Mouse (Mus musculus) heart, postnatal 0 days (tissue): ENCODE data around the gene Sbno2. TPM values are rescaled to one million over a fixed set of nuclear protein-coding genes. Genes with fewer than 3 reads are reported as not detected.

Experiments
- ATAC-seq: fragments of 200-750 bp; cut with Nextera tagmentation; 2 replicates; pipeline ENCODE4 v1.8.0; 2017; ENCODE audit warnings: low read depth, moderate number of reproducible peaks, moderate library complexity; ENCODE audit not compliant: insufficient read depth
- DNase-seq: peaks from one replicate; pipeline ENCODE4 v3.0.0-alpha.2; 2016; ENCODE audit warnings: low spot score
- H3K27ac ChIP-seq: fragments of 300-500 bp; sonication (generic); 2 replicates; pipeline ENCODE4 v1.5.1; 2014; ENCODE audit warnings: low read depth, mild to moderate bottlenecking
- H3K27me3 ChIP-seq: fragments of 300-500 bp; sonication (generic); 2 replicates; pipeline ENCODE4 v1.6.1; 2014; ENCODE audit warnings: low read length, mixed read lengths; ENCODE audit not compliant: control insufficient read depth, insufficient read depth
- H3K36me3 ChIP-seq: fragments of 300-500 bp; sonication (generic); replicated peaks from 2 replicates; pipeline ENCODE4 v1.6.1; 2014; ENCODE audit warnings: low read length, mixed read lengths; ENCODE audit not compliant: control insufficient read depth, insufficient read depth
- H3K4me1 ChIP-seq: fragments of 300-500 bp; sonication (generic); 2 replicates; pipeline ENCODE4 v1.6.1; 2014; ENCODE audit warnings: antibody characterized with exemption; ENCODE audit not compliant: control insufficient read depth, insufficient read depth
- H3K4me2 ChIP-seq: fragments of 300-500 bp; sonication (generic); 2 replicates; pipeline ENCODE4 v1.6.1; 2014; ENCODE audit warnings: low read depth, mild to moderate bottlenecking, low read length, moderate library complexity
- H3K4me3 ChIP-seq: fragments of 300-500 bp; sonication (generic); 2 replicates; pipeline ENCODE4 v1.5.1; 2014; ENCODE audit warnings: low read depth, low read length
- H3K9ac ChIP-seq: fragments of 300-500 bp; sonication (generic); replicated peaks from 2 replicates; pipeline ENCODE4 v1.6.1; 2014; ENCODE audit warnings: low read depth, low read length, mixed read lengths
- H3K9me3 ChIP-seq: fragments of 300-500 bp; sonication (generic); replicated peaks from 2 replicates; pipeline ENCODE4 v1.6.1; 2016; ENCODE audit warnings: low read length; ENCODE audit not compliant: control insufficient read depth
- CTCF ChIP-seq: IDR thresholded peaks from 2 replicates; pipeline ENCODE4 v1.5.1; 2016; ENCODE audit warnings: antibody characterized with exemption, control low read depth, low read depth
- EP300 ChIP-seq: IDR thresholded peaks from 2 replicates; pipeline ENCODE4 v1.6.1; 2016; ENCODE audit warnings: antibody characterized with exemption, low read depth
- WGBS: fragments of 180-500 bp; shearing (Covaris S2); extraction: QIAGEN DNeasy Blood & Tissue Kit; methylation state at CpG from one replicate; pipeline ENCODE4 v1.1.7; 2014; 5-methylcytosine and 5-hydroxymethylcytosine counted together
- polyA plus RNA-seq: library from polyadenylated mRNA; unstranded; fragments of >200 nt; fragmentation: Nextera tagmentation; extraction: Ambion mirVana; gene quantifications from 2 replicates; pipeline ENCODE4 v1.2.1, GENCODE M21; 2015
- total RNA-seq: library from RNA; depleted of rRNA; stranded (reverse); fragments of >200 nt; gene quantifications from 2 replicates; pipeline ENCODE4 v1.2.3, GENCODE M21; 2014; ENCODE audit warnings: low replicate concordance

The Sbno2 gene
- total and polyA plus RNA-seq, 2 experiments from 2014 or later = 6.3 to 21.1 TPM

DNA sequence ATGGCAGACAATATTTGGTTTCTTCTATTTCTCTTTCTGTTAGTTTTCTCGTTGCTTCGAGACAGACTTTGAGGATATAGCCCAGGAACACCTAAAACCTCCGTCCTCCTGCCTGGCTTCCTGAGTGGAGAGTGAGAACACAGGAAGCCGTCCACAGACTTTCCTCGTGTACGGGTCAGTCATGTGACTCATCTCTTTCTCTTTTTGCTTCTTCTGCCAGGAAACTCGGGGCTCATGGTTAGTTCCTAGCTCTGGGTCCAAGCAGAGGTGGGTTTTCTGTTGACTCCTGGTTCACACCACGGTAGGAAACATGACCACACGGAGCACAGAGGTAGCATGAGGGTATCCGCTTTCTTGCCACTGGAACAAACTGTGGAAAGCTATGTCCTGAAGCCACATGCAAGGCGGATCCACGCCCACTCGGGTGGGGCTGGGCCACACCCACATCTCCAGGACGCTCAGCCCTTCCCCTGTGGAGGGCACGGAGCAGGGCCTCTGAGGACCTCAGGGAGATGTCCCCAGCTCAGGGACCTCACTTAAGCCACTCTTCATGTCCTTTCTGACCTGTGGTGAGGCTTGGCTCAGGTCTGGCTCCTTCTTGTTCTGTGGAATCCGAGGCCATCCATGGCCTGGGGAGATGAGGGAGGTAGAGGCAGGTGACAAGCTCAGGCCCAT, 24.8 kb downstream of the Sbno2 start:
- ATAC-seq (no peak), DNase-seq (no peak)
- H3K27me3 ChIP-seq = no peaks in the 10 kb centered on the region
- peaks cover 37% of the 10 kb centered on the region for H3K36me3 ChIP-seq
- H3K9ac ChIP-seq = no peak overlapping the region
- 67% methylated on average over 16 of the region's 16 CpGs for WGBS
- no peak overlapping the region for H3K4me3 ChIP-seq
- no peaks in the 10 kb centered on the region for H3K9me3 ChIP-seq
- H3K4me1 ChIP-seq = peaks cover 17% of the 10 kb centered on the region
- H3K4me2 ChIP-seq = no peak overlapping the region
- TF ChIP-seq CTCF = no peak
- TF ChIP-seq EP300 = no peak
- H3K27ac ChIP-seq = no peak overlapping the region

DNA sequence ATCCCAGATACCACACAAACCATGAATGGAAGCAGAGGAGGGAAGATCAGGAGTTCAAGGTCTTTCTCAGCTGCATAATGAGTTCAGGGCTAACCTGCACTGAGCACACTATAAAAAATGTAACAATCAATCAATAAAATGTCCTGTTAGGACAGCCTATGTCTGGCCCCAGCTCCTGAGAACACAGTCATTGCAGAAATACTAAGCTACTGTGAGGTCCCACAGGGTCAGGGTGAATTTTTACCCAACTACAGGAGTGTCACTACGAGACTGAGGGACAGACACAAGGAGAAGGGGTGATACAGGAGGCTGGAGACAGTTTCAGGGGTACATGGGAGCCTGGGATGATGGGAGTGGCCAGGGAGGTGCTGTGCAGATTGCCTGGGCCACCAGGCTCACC, 27.0 kb downstream of the Sbno2 start:
- Histone ChIP-seq H3K9ac (no peak overlapping the region), H3K4me3 (no peak overlapping the region), H3K9me3 (no peaks in the 10 kb centered on the region), H3K27me3 (no peaks in the 10 kb centered on the region), H3K36me3 (peaks cover 37% of the 10 kb centered on the region), H3K4me2 (no peak overlapping the region), H3K27ac (no peak overlapping the region), H3K4me1 (peaks cover 12% of the 10 kb centered on the region)
- WGBS = 85% methylated on average over 1 of the region's 1 CpGs
- TF ChIP-seq CTCF (no peak), EP300 (no peak)
- no peak for ATAC-seq
- DNase-seq = no peak

DNA sequence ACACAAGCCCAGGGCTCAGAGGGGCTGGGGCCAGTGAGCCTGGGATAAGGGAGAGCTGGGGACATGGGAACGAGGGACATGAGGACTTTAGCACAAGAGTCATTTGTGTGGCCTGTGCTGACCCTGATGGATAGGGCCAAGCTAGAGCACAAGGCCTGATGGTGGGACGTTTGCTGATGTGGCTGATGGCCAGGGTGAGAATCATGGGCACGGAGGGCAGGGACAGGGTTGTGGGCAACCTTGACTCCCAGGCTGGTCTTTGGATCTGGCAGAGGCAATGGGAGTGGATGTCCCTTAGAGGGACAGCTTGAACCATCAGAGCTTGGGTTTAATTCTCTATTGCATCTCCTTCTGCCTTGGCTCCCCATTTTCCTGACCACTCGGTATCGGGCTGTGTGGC, 28.1 kb downstream of the Sbno2 start:
- no peak for TF ChIP-seq CTCF
- no peak for TF ChIP-seq EP300
- 90% methylated on average over 5 of the region's 5 CpGs for WGBS

DNA sequence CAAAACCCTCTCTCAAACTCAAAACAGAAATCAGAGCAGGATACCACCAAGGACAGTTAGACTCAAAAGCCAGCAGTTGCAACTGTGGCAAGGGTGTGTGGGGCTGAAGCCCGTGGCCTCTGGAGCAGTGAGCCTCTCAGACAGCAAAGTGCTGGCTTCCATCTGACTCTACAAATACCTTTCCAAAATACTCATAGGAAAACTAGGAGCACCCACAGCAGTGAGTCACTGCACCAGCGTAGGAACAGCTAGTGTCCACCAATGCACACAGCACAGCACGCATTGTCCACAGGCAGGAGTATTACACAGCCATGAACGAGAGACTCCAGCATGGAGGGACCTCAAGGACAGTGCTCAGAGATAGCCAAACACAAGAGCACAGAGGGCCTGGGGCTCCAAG, 29.0 kb downstream of the Sbno2 start:
- H3K27me3 ChIP-seq = no peaks in the 10 kb centered on the region
- 92% methylated on average over 4 of the region's 4 CpGs for WGBS
- no peak overlapping the region for H3K27ac ChIP-seq
- no peak overlapping the region for H3K4me2 ChIP-seq
- H3K36me3 ChIP-seq = peaks cover 19% of the 10 kb centered on the region
- TF ChIP-seq CTCF = no peak
- TF ChIP-seq EP300 = no peak
- H3K9ac ChIP-seq = no peak overlapping the region
- DNase-seq (no peak), ATAC-seq (no peak)
- peaks cover 20% of the 10 kb centered on the region for H3K4me1 ChIP-seq
- H3K4me3 ChIP-seq = no peak overlapping the region
- H3K9me3 ChIP-seq = no peaks in the 10 kb centered on the region

More for the DNA sequence above, 28.1 kb downstream of the Sbno2 start:
- Histone ChIP-seq H3K9me3 (no peaks in the 10 kb centered on the region), H3K4me1 (peaks cover 12% of the 10 kb centered on the region), H3K27ac (no peak overlapping the region), H3K36me3 (peaks cover 28% of the 10 kb centered on the region), H3K4me2 (no peak overlapping the region), H3K27me3 (no peaks in the 10 kb centered on the region), H3K9ac (no peak overlapping the region), H3K4me3 (no peak overlapping the region)
- DNase-seq (no peak), ATAC-seq (no peak)

DNA sequence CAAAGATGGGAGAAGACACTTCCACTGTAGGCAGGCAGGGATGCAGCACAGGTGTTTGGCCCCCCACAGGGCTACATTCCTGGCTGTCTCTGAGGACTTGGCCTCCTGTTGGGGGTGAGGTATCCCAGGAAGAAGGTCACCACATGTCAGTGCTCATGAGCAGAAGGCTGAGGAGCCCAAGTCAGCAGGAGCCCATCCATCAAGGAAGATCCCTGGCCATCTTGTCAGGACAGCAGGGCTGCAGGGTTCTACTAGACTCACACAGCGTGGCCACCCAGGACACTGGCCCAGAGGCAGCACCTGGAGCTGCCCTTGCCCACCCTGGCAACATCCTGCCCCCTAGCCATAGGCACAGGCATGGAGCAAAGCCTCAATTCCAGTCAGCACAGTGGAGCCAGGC, 29.4 kb downstream of the Sbno2 start:
- WGBS = 94% methylated on average over 1 of the region's 1 CpGs
- DNase-seq (no peak), ATAC-seq (no peak)
- H3K9me3 ChIP-seq = no peaks in the 10 kb centered on the region
- H3K9ac ChIP-seq = no peak overlapping the region
- H3K27me3 ChIP-seq = no peaks in the 10 kb centered on the region
- H3K4me1 ChIP-seq = peaks cover 24% of the 10 kb centered on the region
- H3K4me2 ChIP-seq = no peak overlapping the region
- TF ChIP-seq CTCF (no peak), EP300 (no peak)
- H3K4me3 ChIP-seq = no peak overlapping the region
- peaks cover 14% of the 10 kb centered on the region for H3K36me3 ChIP-seq
- H3K27ac ChIP-seq = peak overlapping the region; percentile 24; the same call in 1 of the 2 replicates
